Mouse (Mus musculus) liver, embryonic 11.5 days (tissue): ENCODE measurements at regions not wholly inside any gene's neighbourhood (a gene's known extent, or its start where the extent isn't known, plus 50 kb on each side); places are given as distances from the start of the nearest gene placed in this dataset.

Experiments used
- ATAC-seq: fragments of 200-750 bp; cut with Nextera tagmentation; replicated peaks from 2 replicates; pipeline ENCODE4 v1.8.0; 2017; ENCODE audit warnings: moderate number of reproducible peaks, mild to moderate bottlenecking, moderate TSS enrichment, moderate library complexity; ENCODE audit not compliant: low FRiP score
- DNase-seq: peaks from one replicate; pipeline ENCODE4 v3.0.0-alpha.2; 2017; ENCODE audit warnings: low spot score
- H3K27ac ChIP-seq: fragments of 300-500 bp; sonication (generic); 2 replicates; pipeline ENCODE4 v1.5.1; 2014; ENCODE audit warnings: mild to moderate bottlenecking, low read depth, low read length, control low read depth
- H3K27me3 ChIP-seq: fragments of 300-500 bp; sonication (generic); replicated peaks from 2 replicates; pipeline ENCODE4 v1.6.1; 2014; ENCODE audit warnings: low read length, mixed read lengths; ENCODE audit not compliant: control insufficient read depth, insufficient read depth
- H3K36me3 ChIP-seq: fragments of 300-500 bp; sonication (generic); 2 replicates; pipeline ENCODE4 v1.6.1; 2014; ENCODE audit warnings: mild to moderate bottlenecking, low read length, moderate library complexity, mixed read lengths; ENCODE audit not compliant: control insufficient read depth, insufficient read depth
- H3K4me1 ChIP-seq: fragments of 300-500 bp; sonication (generic); replicated peaks from 2 replicates; pipeline ENCODE4 v1.6.1; 2014; ENCODE audit warnings: low read length, mixed read lengths; ENCODE audit not compliant: control insufficient read depth, insufficient read depth
- H3K4me2 ChIP-seq: fragments of 300-500 bp; sonication (generic); 2 replicates; pipeline ENCODE4 v1.6.1; 2014; ENCODE audit warnings: mild to moderate bottlenecking, control low read depth, moderate library complexity
- H3K4me3 ChIP-seq: fragments of 300-500 bp; sonication (generic); 2 replicates; pipeline ENCODE4 v1.5.1; 2014; ENCODE audit warnings: low read depth, low read length, control low read depth
- H3K9ac ChIP-seq: fragments of 300-500 bp; sonication (generic); 2 replicates; pipeline ENCODE4 v1.6.1; 2014; ENCODE audit warnings: low read depth, low read length, control low read depth
- H3K9me3 ChIP-seq: fragments of 300-500 bp; sonication (generic); 2 replicates; pipeline ENCODE4 v1.6.1; 2016; ENCODE audit warnings: low read length, inconsistent platforms, mixed read lengths; ENCODE audit not compliant: control insufficient read depth
- WGBS: fragments of 180-500 bp; shearing (Covaris S2); extraction: QIAGEN DNeasy Blood & Tissue Kit; methylation state at CpG from one replicate; pipeline ENCODE4 v1.1.7; 2014; 5-methylcytosine and 5-hydroxymethylcytosine counted together

- H3K4me1 ChIP-seq, result no peaks in the 10 kb centered on the region
Observed at GRCm38 (mm10) chr2:162712394-162712793, 51.4 kb upstream of the Ptprt start.

More at GRCm38 (mm10) chr2:162712394-162712793, 51.4 kb upstream of the Ptprt start:
- Histone ChIP-seq H3K4me2 (no peak overlapping the region), H3K36me3 (no peaks in the 10 kb centered on the region), H3K9ac (no peak overlapping the region), H3K27me3 (no peaks in the 10 kb centered on the region), H3K4me3 (no peak overlapping the region), H3K27ac (no peak overlapping the region), H3K9me3 (no peaks in the 10 kb centered on the region)
- ATAC-seq, result no peak
- no peak for DNase-seq
- 79% methylated on average over 9 of the region's 9 CpGs for WGBS
